Mouse (Mus musculus) monocyte, adult 5-6 weeks (primary cell): ENCODE measurements around the gene Kif2c. TPM values are rescaled to one million over a fixed set of nuclear protein-coding genes. Genes with fewer than 3 reads are reported as not detected.
A peak's percentile ranks its signal among the peaks of the same experiment; 100 is the strongest.
"Not testable (repeated sequence)": the region's sequence is repeated elsewhere in the genome, so short reads cannot be mapped to it uniquely, and the experiment has no call there.

Experiments
- ATAC-seq: fragments of 153-309, 156-312 bp; replicated peaks from 2 replicates; pipeline ENCODE4 v1.8.0; 2017; ENCODE audit warnings: mild to moderate bottlenecking; ENCODE audit not compliant: low TSS enrichment, insufficient number of reproducible peaks, severe bottlenecking, poor library complexity, low FRiP score
- total RNA-seq: library from RNA; stranded (forward); fragments of 200-1000, 200-491, 200-594 nt; gene quantifications from 3 replicates; pipeline ENCODE4 v1.2.3, GENCODE M21; 2017

The Kif2c gene
- total RNA-seq, 1 experiment from 2014 or later: 1.9 TPM

DNA sequence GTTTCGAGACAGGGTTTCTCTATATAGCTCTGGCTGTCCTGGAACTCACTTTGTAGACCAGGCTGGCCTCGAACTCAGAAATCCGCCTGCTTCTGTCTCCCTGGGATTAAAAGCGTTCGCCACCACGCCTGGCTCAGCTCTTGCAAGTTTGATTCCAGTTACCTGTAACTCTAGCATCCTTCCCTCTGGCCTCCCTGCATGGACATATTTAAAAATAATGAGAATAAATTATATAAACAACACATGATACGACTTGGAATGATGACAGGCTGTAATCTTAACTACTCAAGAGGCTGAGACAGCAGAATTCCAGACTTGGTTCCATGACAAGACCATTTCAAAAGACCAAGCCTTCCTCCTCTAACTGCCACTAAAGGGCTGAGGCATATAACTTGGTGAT lies 8.2 kb upstream of the Kif2c start:
- ATAC-seq: no peak

DNA sequence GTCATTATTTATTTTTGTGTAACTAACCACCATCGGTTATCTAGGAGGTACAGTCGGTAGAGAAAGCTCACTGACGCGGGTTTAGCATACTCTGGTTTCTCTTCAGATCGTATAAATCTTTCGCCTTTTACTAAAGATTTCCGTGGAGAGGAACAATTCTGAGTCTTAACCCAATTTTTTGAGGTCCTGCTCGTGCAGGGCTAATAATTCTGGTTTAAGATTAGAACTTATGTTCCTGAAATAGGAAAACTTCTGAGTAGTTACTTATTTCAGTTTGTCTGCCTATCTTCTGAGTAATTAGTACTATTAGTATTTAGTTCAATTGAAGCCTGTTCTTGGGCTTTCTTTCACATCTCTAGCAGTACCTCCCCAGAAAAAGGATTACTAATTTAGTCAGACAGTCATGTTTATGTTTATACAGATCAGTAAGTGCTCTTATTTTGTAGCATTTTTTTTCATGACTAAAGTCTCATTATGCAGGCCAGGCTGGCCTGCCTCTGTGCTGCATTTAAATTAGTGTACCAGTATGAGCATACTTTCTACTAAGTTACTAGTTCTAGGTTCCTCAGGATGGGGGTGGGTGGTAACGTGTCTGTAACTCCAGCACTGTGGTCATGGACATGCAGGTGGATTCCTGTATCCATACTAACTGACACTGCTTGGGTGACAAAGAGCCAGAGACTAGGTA lies 7.6 kb upstream of the Kif2c start:
- ATAC-seq: peak; percentile 47

DNA sequence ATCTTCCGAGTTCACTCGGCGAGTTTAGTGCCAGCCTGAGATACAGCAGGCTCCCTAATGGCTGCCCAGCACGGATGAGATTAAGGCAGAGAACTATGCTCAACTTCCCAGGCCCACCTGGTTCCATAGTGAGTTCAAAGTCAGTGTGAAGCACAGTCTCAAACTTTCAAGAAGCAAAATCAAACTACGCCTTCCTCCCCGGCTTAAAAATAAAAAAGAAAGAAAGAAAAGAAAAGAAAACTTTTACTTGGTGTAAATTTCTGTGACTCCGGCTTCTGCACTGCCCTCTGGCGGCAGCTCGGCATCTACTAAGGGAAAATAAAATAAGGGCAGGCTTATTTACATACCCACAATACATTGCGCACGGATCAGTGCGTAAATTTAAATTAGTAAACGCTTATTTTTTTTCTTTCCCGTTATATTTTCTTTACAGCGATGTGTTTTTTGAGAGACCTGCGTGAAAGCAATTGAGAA lies 7.0 kb upstream of the Kif2c start:
- ATAC-seq: peak; percentile 71

DNA sequence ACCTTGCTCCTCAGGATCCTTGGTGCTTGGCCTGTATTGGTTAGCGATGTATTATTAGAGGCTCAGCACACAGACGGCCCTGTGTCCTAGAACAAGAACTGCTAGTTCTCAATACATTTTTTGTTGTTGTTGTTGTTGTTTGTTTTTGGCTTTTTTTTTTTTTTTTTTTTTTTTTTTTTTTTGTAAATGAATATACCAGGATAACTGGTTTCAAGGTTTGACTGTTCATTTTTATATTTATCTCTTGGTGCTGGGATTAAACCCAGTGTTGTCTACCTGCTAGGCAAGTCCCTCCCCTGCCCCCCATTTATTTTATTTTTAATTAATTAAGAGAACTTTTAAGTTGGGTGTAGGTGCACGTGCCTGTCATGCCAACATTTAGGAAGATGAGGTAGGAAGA lies 6.5 kb upstream of the Kif2c start:
- ATAC-seq: no peak

GRCm38 (mm10) chr4:117182759-117183096 lies 289 bp upstream of the Kif2c start:
- not testable (repeated sequence) for ATAC-seq

DNA sequence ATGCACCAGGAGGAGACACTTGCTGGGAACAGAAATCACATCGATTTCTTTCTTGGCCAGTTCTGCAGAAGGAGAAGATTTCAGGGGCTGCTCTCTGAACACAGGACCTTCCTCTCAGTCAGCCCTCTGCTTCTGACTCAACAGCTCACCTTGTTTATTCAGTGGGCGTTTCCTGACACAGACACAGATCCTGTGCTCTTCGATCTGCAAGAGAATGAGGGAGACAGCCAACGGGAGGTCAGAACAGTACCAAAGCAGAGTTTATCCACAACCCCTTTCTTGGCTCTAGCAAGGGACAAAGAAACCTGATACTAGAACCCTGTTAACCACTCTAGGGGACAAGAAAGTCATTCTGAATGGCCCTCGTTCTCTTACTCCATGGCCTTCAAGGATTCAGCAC lies 12.5 kb downstream of the Kif2c start:
- no peak for ATAC-seq

DNA sequence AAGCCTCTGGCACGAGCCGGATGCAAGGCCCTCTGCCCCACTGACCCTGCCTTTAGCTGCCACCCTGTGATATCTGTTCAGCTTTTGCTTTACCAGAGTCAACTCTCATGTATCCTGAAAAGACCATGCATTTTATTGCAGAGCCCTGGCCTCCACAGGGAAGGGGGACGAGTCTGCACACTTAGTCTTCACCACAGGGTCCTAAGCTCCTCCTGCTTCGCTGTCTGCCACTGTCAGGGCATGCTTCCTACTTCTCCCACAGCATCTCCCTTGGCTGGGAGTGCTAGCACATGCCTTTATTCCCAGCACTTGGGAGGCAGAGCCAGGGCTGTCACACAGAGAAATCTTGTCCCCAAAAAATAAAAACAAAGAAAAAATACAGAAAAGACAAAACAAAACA lies 21.3 kb downstream of the Kif2c start:
- no peak for ATAC-seq

DNA sequence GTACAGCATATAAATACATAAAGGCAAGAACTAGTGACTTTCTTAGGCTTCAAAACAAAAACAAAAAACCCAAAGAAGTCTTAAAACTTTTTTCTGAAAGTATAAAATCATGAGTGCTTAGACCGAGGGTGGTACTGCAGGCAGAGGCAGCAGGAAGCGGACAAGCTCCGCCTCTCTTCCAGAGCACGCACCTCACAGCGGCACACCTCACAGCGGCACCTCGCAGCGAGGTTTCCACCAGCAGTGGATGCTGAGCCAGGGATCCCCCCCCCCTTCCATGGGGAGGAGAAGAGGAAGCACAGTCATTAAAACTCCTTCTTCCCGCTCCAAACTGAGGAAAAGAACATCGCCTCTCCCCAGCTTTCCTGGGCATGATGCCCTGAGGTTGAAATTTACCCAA lies 22.8 kb downstream of the Kif2c start:
- ATAC-seq: no peak

GRCm38 (mm10) chr4:117156372-117156771 lies 26.1 kb downstream of the Kif2c start:
- no peak for ATAC-seq

- ATAC-seq: peak; percentile 88
These were observed 26.6 kb downstream of the Kif2c start, which contains the start of gene Rps8 for GRCm38 (mm10) chr4:117155792-117156355. Gene Rps8 (minus strand): TSS chr4:117156243.

DNA sequence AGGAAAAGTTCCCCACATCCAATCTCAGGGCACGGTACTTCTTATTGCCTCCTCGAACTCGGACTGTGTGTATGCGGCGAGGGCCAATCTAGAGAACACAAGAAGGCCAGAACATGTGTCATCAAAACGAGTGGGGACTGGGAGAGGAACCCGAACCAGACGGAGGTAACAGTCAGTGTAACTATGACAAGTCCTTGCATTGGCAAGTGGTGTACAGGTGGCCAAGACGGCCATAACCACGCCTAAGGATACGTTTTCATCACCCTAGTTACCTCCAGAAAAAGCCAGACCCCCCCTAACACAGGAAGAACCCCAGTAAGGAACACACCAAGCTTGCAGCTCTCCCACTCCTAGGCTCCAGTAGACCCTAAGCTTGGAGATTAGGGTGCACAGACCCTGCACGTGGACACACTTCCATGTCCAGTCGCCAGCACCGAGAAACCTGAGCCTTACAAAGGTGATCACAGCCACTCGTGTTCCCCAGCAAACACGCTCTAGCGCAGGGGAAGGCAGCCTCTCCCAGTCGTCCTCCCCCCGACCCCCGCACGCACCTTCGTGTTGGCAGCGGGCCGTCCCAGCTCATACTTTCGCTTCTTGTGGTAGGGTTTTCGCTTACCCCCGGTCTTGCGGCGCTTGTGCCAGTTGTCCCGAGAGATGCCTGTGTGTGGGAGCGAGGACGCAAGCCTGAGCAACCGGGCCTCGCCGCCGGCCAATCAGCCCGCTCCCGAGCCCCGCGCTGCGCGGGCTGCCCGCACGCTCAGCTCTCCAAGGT lies 27.2 kb downstream of the Kif2c start:
- ATAC-seq: no peak

- no peak for ATAC-seq
These were observed 29.7 kb downstream of the Kif2c start for GRCm38 (mm10) chr4:117152714-117153113.

- no peak for ATAC-seq
These were observed 31.0 kb downstream of the Kif2c start for GRCm38 (mm10) chr4:117151416-117151815.

- ATAC-seq: no peak
These were observed 32.2 kb downstream of the Kif2c start for GRCm38 (mm10) chr4:117150212-117150733.

DNA sequence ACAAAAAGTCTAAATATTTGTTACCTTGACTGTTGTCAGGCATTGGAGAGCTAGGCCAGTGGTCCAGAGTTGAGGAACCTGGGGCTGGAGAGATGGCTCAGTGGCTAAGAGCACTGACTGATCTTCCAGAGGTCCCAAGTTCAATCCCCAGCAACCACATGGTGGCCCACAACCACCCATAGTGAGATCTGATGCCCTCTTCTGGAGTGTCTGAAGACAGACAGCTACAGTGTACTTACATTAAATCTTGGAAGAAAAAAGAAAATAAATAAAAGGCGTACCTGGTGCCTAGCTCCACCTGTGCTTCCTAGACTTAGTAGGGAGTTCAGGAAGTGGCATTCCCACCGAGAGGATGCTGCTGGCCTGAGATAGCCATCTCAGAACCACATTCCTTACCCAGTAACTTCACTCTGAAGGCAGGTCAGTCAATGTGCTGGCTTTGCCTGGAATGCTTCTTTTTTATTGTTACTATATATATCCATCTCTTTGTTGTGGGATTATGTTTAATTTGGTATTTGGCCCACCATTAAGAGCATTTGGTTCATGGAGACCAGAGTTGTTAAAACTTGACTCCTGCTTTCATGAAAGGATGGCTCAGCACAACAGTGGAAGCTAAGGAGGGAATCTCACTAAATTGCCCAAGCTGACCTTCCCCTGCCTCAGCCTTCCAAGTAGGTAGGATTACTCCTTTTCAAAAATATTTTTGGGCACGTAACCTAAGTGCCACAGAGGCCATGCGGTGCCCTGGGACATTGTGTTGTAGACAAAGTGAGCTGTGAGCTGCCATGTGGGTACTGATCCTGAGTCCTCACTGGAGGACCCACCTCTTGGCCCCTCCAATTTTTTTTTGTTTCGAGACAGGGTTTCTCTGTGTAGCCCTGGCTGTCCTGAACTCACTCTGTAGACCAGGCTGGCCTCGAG lies 32.9 kb downstream of the Kif2c start:
- no peak for ATAC-seq

DNA sequence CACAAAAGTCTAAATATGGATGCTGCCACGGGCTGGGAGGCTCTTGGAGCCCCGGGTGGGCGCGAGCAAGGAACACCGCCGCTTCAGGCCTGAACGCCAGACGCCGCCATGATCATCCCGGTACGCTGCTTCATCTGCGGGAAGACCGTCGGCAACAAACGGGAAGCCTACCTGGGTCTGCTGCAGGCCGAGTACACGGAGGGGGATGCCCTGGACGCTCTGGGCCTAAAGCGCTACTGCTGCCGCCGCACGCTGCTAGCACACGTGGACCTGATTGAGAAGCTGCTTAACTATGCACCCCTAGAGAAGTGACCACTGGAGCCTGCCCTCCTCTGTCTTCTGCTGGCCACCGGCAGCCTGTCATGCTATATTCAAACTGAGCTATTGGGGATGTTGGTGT lies 33.6 kb downstream of the Kif2c start:
- no peak for ATAC-seq

- ATAC-seq: no peak
These were observed 34.3 kb downstream of the Kif2c start for GRCm38 (mm10) chr4:117148047-117148713.

GRCm38 (mm10) chr4:117146176-117146575 lies 36.3 kb downstream of the Kif2c start:
- peak; percentile 77 for ATAC-seq
